Mouse (Mus musculus) CH12.LX (cell line): ENCODE data around the gene Bank1. TPM values are rescaled to one million over a fixed set of nuclear protein-coding genes. Genes with fewer than 3 reads are reported as not detected.

Source experiments
- DNase-seq: peaks from one replicate; pipeline ENCODE4 v3.0.0-alpha.2; 2013; ENCODE audit errors: extremely low read depth
- H3K27ac ChIP-seq: 2 replicates; pipeline ENCODE4 v1.5.1; 2012; ENCODE audit warnings: low read depth, mild to moderate bottlenecking, control low read depth, moderate library complexity; ENCODE audit not compliant: insufficient read depth
- H3K27me3 ChIP-seq: replicated peaks from 2 replicates; pipeline ENCODE3; 2012; ENCODE audit warnings: inconsistent platforms
- H3K36me3 ChIP-seq, 2 experiments: replicated peaks in 1 of 2; 2 replicates each; pipeline versions ENCODE3 to v1.6.1; 2012; ENCODE audit warnings: inconsistent platforms in 1 of 2, low read length in 1 of 2, mild to moderate bottlenecking in 1 of 2, mixed read lengths in 1 of 2, moderate library complexity in 1 of 2; ENCODE audit not compliant: control insufficient read depth in 1 of 2, insufficient read depth in 1 of 2
- H3K4me1 ChIP-seq, 2 experiments: 2 replicates each; pipeline ENCODE4 v1.6.1; 2012; ENCODE audit warnings: inconsistent platforms in 1 of 2, moderate library complexity in 1 of 2; ENCODE audit not compliant: insufficient read depth in 2 of 2, control insufficient read depth in 1 of 2
- H3K4me2 ChIP-seq: 2 replicates; pipeline ENCODE4 v1.6.1; 2012; ENCODE audit warnings: low read depth, mild to moderate bottlenecking, control low read depth; ENCODE audit not compliant: poor library complexity, insufficient read depth, severe bottlenecking
- H3K4me3 ChIP-seq, 3 experiments: fragments of 150-350 bp in 1 of 3; sonication (generic) in 1 of 3; replicated peaks in 1 of 3; 2 replicates each; pipeline versions ENCODE3 to v1.5.1; 2011 to 2012; ENCODE audit warnings: low read depth in 2 of 3, low read length in 2 of 3, mild to moderate bottlenecking in 2 of 3, moderate library complexity in 2 of 3, control low read depth in 1 of 3, improper control_type of control experiment in 1 of 3, inconsistent platforms in 1 of 3, mixed read lengths in 1 of 3; ENCODE audit not compliant: poor library complexity in 1 of 3
- H3K79me2 ChIP-seq: replicated peaks from 2 replicates; pipeline ENCODE4 v1.6.1; 2012; ENCODE audit warnings: mild to moderate bottlenecking, moderate library complexity; ENCODE audit not compliant: control insufficient read depth, poor library complexity, insufficient read depth, severe bottlenecking; ENCODE audit errors: extremely low read depth
- H3K9ac ChIP-seq: 2 replicates; pipeline ENCODE4 v1.6.1; 2012; ENCODE audit warnings: low read depth, mild to moderate bottlenecking, control low read depth, moderate library complexity; ENCODE audit not compliant: insufficient read depth
- H3K9me3 ChIP-seq: replicated peaks from 2 replicates; pipeline ENCODE3; 2012; ENCODE audit warnings: low read length, inconsistent platforms, mixed read lengths
- BHLHE40 ChIP-seq: IDR thresholded peaks from 2 replicates; pipeline ENCODE4 v1.6.1; 2011; ENCODE audit warnings: mild to moderate bottlenecking, low read depth, low read length, improper control_type of control experiment
- CHD1 ChIP-seq: IDR thresholded peaks from 2 replicates; pipeline ENCODE4 v1.6.1; 2012; ENCODE audit warnings: low read depth, low read length, improper control_type of control experiment, inconsistent platforms
- ELF1 ChIP-seq: IDR thresholded peaks from 2 replicates; pipeline ENCODE4 v1.6.1; 2014; ENCODE audit warnings: low read depth, mild to moderate bottlenecking, inconsistent platforms, low read length, improper control_type of control experiment
- EP300 ChIP-seq: IDR thresholded peaks from 2 replicates; pipeline ENCODE4 v1.6.1; 2011; ENCODE audit warnings: low read length, improper control_type of control experiment
- ETS1 ChIP-seq: conservative IDR thresholded peaks from 2 replicates; pipeline ENCODE4 v1.6.1; 2012; ENCODE audit warnings: low read depth, mild to moderate bottlenecking, inconsistent platforms, low read length, improper control_type of control experiment, moderate library complexity
- GABPA ChIP-seq: IDR thresholded peaks from 2 replicates; pipeline ENCODE4 v1.6.1; 2012; ENCODE audit warnings: low read depth, low read length, improper control_type of control experiment, inconsistent platforms; ENCODE audit not compliant: insufficient replicate concordance
- KAT2A ChIP-seq: IDR thresholded peaks from 2 replicates; pipeline ENCODE4 v1.6.1; 2012; ENCODE audit warnings: low read length, improper control_type of control experiment, inconsistent platforms; ENCODE audit not compliant: insufficient replicate concordance
- MAX ChIP-seq: IDR thresholded peaks from 2 replicates; pipeline ENCODE4 v1.6.1; 2011; ENCODE audit warnings: low read length, improper control_type of control experiment
- MAZ ChIP-seq: IDR thresholded peaks from 2 replicates; pipeline ENCODE4 v1.6.1; 2012; ENCODE audit warnings: low read depth, mild to moderate bottlenecking, inconsistent platforms, low read length, improper control_type of control experiment, moderate library complexity
- MEF2A ChIP-seq: IDR thresholded peaks from 2 replicates; pipeline ENCODE4 v1.6.1; 2014; ENCODE audit warnings: low read depth, mild to moderate bottlenecking, inconsistent platforms, low read length, improper control_type of control experiment, borderline replicate concordance
- NELFE ChIP-seq: IDR thresholded peaks from 2 replicates; pipeline ENCODE4 v1.6.1; 2011; ENCODE audit warnings: low read depth, low read length, improper control_type of control experiment
- NRF1 ChIP-seq: IDR thresholded peaks from 2 replicates; pipeline ENCODE4 v1.6.1; 2014; ENCODE audit warnings: low read depth, mild to moderate bottlenecking, inconsistent platforms, low read length, improper control_type of control experiment, moderate library complexity
- POLR2A ChIP-seq: IDR thresholded peaks from 2 replicates; pipeline ENCODE4 v1.6.1; 2011; ENCODE audit warnings: low read depth, mild to moderate bottlenecking, improper control_type of control experiment, low read length
- SMC3 ChIP-seq: IDR thresholded peaks from 2 replicates; pipeline ENCODE4 v1.6.1; 2011; ENCODE audit warnings: low read depth, low read length, improper control_type of control experiment
- TBP ChIP-seq: conservative IDR thresholded peaks from 2 replicates; pipeline ENCODE4 v1.6.1; 2011; ENCODE audit warnings: low read depth, low read length, improper control_type of control experiment
- ZNF384 ChIP-seq: IDR thresholded peaks from 2 replicates; pipeline ENCODE4 v1.6.1; 2012; ENCODE audit warnings: low read depth, low read length, improper control_type of control experiment, inconsistent platforms
- dilution Hi-C: fragments of 300-500 bp; cut with MboI; formaldehyde crosslinking; loops from 2 replicates; pipeline ENCODE4 v1.14.3; 2020; ENCODE audit warnings: low sequenced_read_pairs; ENCODE audit not compliant: extremely low pct_unique_long_range_greater_than_20kb, extremely low pct_ligation_motif_present
- in situ Hi-C: fragments of 300-500 bp; cut with MboI; formaldehyde crosslinking; loops from 3 replicates; pipeline ENCODE4 v1.14.3; 2019; ENCODE audit warnings: low sequenced_read_pairs, low pct_ligation_motif_present, low pct_unique_long_range_greater_than_20kb, mixed read lengths
- polyA plus RNA-seq: library from polyadenylated mRNA; unstranded; fragments of >175 nt; gene quantifications from 2 replicates; pipeline ENCODE4 v1.2.1, GENCODE M21; 2012; ENCODE audit warnings: low read depth; ENCODE audit not compliant: insufficient read length
- total RNA-seq, 2 experiments: library from RNA; depleted of rRNA; stranded (reverse); fragments of 300-350 nt in 1 of 2; fragments of >200 nt in 1 of 2; gene quantifications; 2 replicates each; pipeline ENCODE4 v1.2.3; 2012 to 2014

Bank1 gene
- total and polyA plus RNA-seq, 3 experiments: 13.1 to 36.2 (median 27.3) TPM

DNA sequence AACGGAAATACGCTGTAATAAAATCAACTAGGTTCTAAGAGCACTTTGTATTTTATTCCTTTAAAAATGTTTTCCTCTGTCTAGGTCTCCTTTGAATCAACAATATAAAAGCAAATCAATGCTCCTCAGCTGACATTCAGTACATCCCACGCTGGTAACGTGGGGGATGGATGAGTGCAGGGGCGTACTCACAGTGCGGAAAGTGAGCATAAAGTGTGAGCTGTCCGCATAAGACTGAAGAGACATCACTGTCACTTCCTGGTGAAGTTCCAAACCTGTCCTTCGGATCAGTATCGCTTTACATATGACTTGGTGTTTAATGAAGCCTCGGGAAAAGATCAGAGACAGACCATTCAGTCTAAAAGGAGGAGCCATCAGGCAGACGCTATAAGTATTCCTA is 44.0 kb upstream of the Bank1 start:
- Histone ChIP-seq H3K79me2 (no peaks in the 10 kb centered on the region), H3K4me2 (no peak overlapping the region), H3K36me3 (no peaks in the 10 kb centered on the region), H3K9me3 (no peaks in the 10 kb centered on the region), H3K9ac (no peak overlapping the region), H3K27ac (no peak overlapping the region), H3K4me3 (no peak overlapping the region), H3K4me1 (0 out of 4 replicates have a peak, but pooled peaks cover 0 to 2% of the 10 kb centered on the region in 2 experiments), H3K27me3 (no peaks in the 10 kb centered on the region)
- in situ Hi-C loops: no loop called here
- dilution Hi-C loops: no loop called here
- no peak for DNase-seq
- no peak for TF ChIP-seq GABPA
- no peak for TF ChIP-seq NELFE
- no peak for TF ChIP-seq KAT2A
- no peak for TF ChIP-seq POLR2A

DNA sequence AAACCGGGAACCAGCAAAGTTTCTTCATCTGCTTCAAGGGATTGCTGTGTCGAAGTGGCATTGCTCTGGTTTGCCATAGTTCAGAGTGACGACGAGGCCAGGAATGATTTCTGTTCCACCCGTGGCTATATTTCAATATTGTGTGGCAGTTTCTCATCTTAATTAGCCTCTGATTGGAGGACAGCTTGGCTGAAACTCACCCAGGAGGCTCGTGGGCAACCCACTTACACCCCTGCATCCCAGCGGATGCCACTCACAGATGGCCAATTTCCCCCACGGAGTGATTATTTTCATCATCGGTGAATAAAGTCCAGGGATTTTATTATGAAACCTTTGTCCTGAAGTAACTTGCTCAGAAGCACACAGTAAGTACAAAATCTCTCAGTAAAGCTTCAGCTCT is 43.6 kb upstream of the Bank1 start:
- Histone ChIP-seq H3K9ac (no peak overlapping the region), H3K4me2 (no peak overlapping the region)

DNA sequence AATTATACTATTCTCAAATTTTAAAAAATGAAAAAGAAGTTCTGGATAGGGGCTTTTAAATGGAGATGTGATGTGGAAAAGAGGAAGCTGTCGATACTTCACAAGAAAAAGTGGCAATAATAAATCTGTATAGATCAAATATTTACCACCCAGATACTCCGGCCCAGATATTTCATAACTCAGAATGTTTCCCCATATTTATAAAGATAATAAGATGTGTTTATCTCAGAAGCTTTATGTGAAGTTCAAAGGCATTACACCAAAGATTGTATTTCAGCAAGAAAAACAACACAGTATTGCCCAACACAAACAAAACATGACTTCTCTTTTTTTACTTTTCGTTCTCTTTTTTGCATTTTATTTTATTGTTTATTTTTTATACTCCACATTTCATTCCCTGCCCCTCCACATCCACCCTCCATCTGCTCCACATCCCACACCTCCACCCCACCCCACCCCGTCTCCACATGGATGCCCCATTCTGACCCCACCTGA is 42.7 kb upstream of the Bank1 start:
- TF ChIP-seq ELF1: no peak
- TF ChIP-seq EP300: no peak
- TF ChIP-seq NELFE: no peak
- no peak for TF ChIP-seq MAX
- no peak for TF ChIP-seq POLR2A
- TF ChIP-seq SMC3: no peak
- no peak for TF ChIP-seq MAZ
- TF ChIP-seq TBP: no peak
- TF ChIP-seq CHD1: no peak
- no peak for TF ChIP-seq ZNF384
- TF ChIP-seq MEF2A: no peak
- TF ChIP-seq, all 38 proteins: peak for 0
- in situ Hi-C loops: no loop called here
- no peak overlapping the region for H3K27ac ChIP-seq
- H3K79me2 ChIP-seq: no peaks in the 10 kb centered on the region
- H3K36me3 ChIP-seq: no peaks in the 10 kb centered on the region
- 0 out of 4 replicates have a peak, but pooled peaks cover 0 to 2% of the 10 kb centered on the region in 2 experiments for H3K4me1 ChIP-seq
- H3K9ac ChIP-seq: no peak overlapping the region
- no peaks in the 10 kb centered on the region for H3K27me3 ChIP-seq
- dilution Hi-C loops: no loop called here
- no peak overlapping the region for H3K4me2 ChIP-seq
- H3K4me3 ChIP-seq: no peak overlapping the region
- no peaks in the 10 kb centered on the region for H3K9me3 ChIP-seq
- no peak for DNase-seq

More for the DNA sequence above, 43.6 kb upstream of the Bank1 start:
- dilution Hi-C loops (no loop called here), in situ Hi-C loops (no loop called here)
- Histone ChIP-seq H3K27me3 (no peaks in the 10 kb centered on the region), H3K79me2 (no peaks in the 10 kb centered on the region), H3K4me3 (no peak overlapping the region), H3K36me3 (no peaks in the 10 kb centered on the region), H3K4me1 (0 out of 4 replicates have a peak, but pooled peaks cover 0 to 2% of the 10 kb centered on the region in 2 experiments), H3K27ac (no peak overlapping the region), H3K9me3 (no peaks in the 10 kb centered on the region)
- TF ChIP-seq GABPA (no peak), BHLHE40 (no peak), ETS1 (no peak), EP300 (no peak), NRF1 (no peak)
- no peak for DNase-seq
